Mouse (Mus musculus): ENCODE measurements around the gene Hist1h4h. TPM values are rescaled to one million over a fixed set of nuclear protein-coding genes. Genes with fewer than 3 reads are reported as not detected.

Gene Hist1h4h
- total and polyA plus RNA-seq, 3 experiments, result 9.9 to 5,753 TPM; not detected in 1

GRCm38 (mm10) chr13:23485271-23485670 is 45.6 kb upstream of the Hist1h4h start:
- Histone ChIP-seq H3K4me3 (ENCODE audit: control insufficient read depth in 1 of 2, insufficient read depth in 1 of 2, low read depth in 2 of 2, low read length in 2 of 2) (no peak overlapping the region), H3K4me1 (ENCODE audit: control insufficient read depth in 1 of 2, insufficient read depth in 2 of 2, low read length in 2 of 2) (no peaks in the 10 kb centered on the region), H3K36me3 (ENCODE audit: control insufficient read depth in 1 of 2, insufficient read depth in 2 of 2, low read length in 2 of 2) (no peaks in the 10 kb centered on the region), H3K79me2 (ENCODE audit: control insufficient read depth, insufficient read depth, low read length, poor library complexity) (no peaks in the 10 kb centered on the region), H3K9me3 (replicated peaks; ENCODE audit: insufficient read depth, low read length) (no peaks in the 10 kb centered on the region), H3K27ac (ENCODE audit: control insufficient read depth, low read depth, low read length) (no peak overlapping the region), H3K9ac (ENCODE audit: control insufficient read depth, low read depth, low read length, poor library complexity, severe bottlenecking) (no peak overlapping the region), H3K27me3 (ENCODE audit: control insufficient read depth in 1 of 2, insufficient read depth in 2 of 2, low read length in 2 of 2) (peaks cover 5 to 13% of the 10 kb centered on the region in 2 experiments)
- no peak for DNase-seq (ENCODE audit: low read depth, low spot score)
- TF ChIP-seq MEF2A (IDR thresholded peaks at IDR 0.05; ENCODE audit: extremely low read depth, insufficient replicate concordance, low read depth, low read length, poor library complexity, severe bottlenecking) (no peak), ZC3H11A (IDR thresholded peaks at IDR 0.05; ENCODE audit: low read depth, low read length) (no peak), POLR2AphosphoS5 (IDR thresholded peaks at IDR 0.05; ENCODE audit: borderline replicate concordance, low read depth, low read length) (no peak), SIN3A (IDR thresholded peaks at IDR 0.05; ENCODE audit: low read length) (no peak), MYB (IDR thresholded peaks at IDR 0.05; ENCODE audit: low read depth, low read length) (no peak), E2F4 (IDR thresholded peaks at IDR 0.05; ENCODE audit: borderline replicate concordance, low read depth, low read length) (no peak), ZKSCAN1 (IDR thresholded peaks at IDR 0.05; ENCODE audit: low read depth, low read length) (no peak), MXI1 (IDR thresholded peaks at IDR 0.05; ENCODE audit: low read depth, low read length) (no peak), POLR2AphosphoS2 (IDR thresholded peaks at IDR 0.05; ENCODE audit: low read length) (no peak), BHLHE40 (IDR thresholded peaks at IDR 0.05; ENCODE audit: borderline replicate concordance, low read depth, low read length) (no peak), MAFK (IDR thresholded peaks at IDR 0.05; ENCODE audit: borderline replicate concordance, low read depth, low read length) (no peak), HCFC1 (IDR thresholded peaks at IDR 0.05; ENCODE audit: low read depth, low read length) (no peak), USF1 (IDR thresholded peaks at IDR 0.05; ENCODE audit: low read depth, low read length) (no peak), NELFE (IDR thresholded peaks at IDR 0.05; ENCODE audit: low read depth, low read length) (no peak), ZMIZ1 (IDR thresholded peaks at IDR 0.05; ENCODE audit: low read depth, low read length) (no peak), POLR2A (IDR thresholded peaks at IDR 0.05; ENCODE audit: control insufficient read depth in 1 of 2, insufficient read depth in 1 of 2, low read depth in 1 of 2, low read length in 2 of 2, poor library complexity in 1 of 2) (no peak), SMC3 (IDR thresholded peaks at IDR 0.05; ENCODE audit: low read depth, low read length) (no peak), RCOR1 (IDR thresholded peaks at IDR 0.05; ENCODE audit: low read depth, low read length) (no peak)

- no peak within 1 kb of the TSS for H3K27ac ChIP-seq (ENCODE audit: control insufficient read depth, low read depth, low read length)
- no peak within 1 kb of the TSS for H3K9ac ChIP-seq (ENCODE audit: control insufficient read depth, low read depth, low read length, poor library complexity, severe bottlenecking)
- TF ChIP-seq ZC3H11A (IDR thresholded peaks at IDR 0.05; ENCODE audit: low read depth, low read length), result no peak
- no peak for TF ChIP-seq JUND (IDR thresholded peaks at IDR 0.05; ENCODE audit: low read depth, low read length)
- TF ChIP-seq SIN3A (IDR thresholded peaks at IDR 0.05; ENCODE audit: low read length), result no peak
- peak; percentile 92 for TF ChIP-seq CHD2 (IDR thresholded peaks at IDR 0.05; ENCODE audit: low read length)
- TF ChIP-seq MAX (IDR thresholded peaks at IDR 0.05; ENCODE audit: low read length), result peak; percentile 77
- DNase-seq (ENCODE audit: low read depth, low spot score), result peak; percentile 80
- H3K9me3 ChIP-seq (replicated peaks; ENCODE audit: insufficient read depth, low read length), result no peaks in the 10 kb centered on the region
- H3K36me3 ChIP-seq (ENCODE audit: control insufficient read depth in 1 of 2, insufficient read depth in 2 of 2, low read length in 2 of 2), result peaks cover 0 to 13% of the 10 kb centered on the region in 2 experiments; a peak in 2 of 4 replicates
- no peaks in the 10 kb centered on the region for H3K79me2 ChIP-seq (ENCODE audit: control insufficient read depth, insufficient read depth, low read length, poor library complexity)
- H3K27me3 ChIP-seq (ENCODE audit: control insufficient read depth in 1 of 2, insufficient read depth in 2 of 2, low read length in 2 of 2), result peaks cover 0 to 3% of the 10 kb centered on the region in 2 experiments; a peak in 2 of 4 replicates
- no peak within 1 kb of the TSS; a peak in 1 of 4 replicates for H3K4me3 ChIP-seq (ENCODE audit: control insufficient read depth in 1 of 2, insufficient read depth in 1 of 2, low read depth in 2 of 2, low read length in 2 of 2)
- peaks cover 4 to 7% of the 10 kb centered on the region in 2 experiments for H3K4me1 ChIP-seq (ENCODE audit: control insufficient read depth in 1 of 2, insufficient read depth in 2 of 2, low read length in 2 of 2)
Observed at GRCm38 (mm10) chr13:23488400-23489322, 42.2 kb upstream of the Hist1h4h start, which contains the start of gene Btn2a2. TSS of gene Btn2a2 (minus strand) at chr13:23488857.
